Mouse (Mus musculus): ENCODE measurements at regions not wholly inside any gene's neighbourhood (a gene's known extent, or its start where the extent isn't known, plus 50 kb on each side); places are given as distances from the start of the nearest gene placed in this dataset.

DNA sequence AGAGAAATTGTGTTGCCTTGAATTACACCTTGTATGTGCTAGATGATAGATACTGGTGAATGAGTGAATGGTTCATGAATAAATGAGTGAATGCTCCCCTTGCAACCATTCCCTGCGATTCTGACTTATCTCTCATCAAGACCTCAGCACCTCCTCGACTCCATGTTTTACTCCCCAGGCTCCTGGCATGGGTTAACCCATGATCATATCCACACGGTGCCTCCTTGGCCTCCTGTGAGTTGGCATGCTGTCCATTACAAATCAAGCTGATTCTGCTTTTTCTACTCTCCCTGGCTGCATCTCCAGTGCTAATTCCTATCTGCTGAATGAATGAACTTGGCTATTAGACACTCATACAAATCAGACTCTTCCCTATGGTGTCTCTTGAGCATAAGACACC is 279.5 kb downstream of the Sorl1 start:
- DNase-seq (ENCODE audit: low spot score in 2 of 2), result no peak
- intact Hi-C loops (cut with DNase I), result no loop called here

- intact Hi-C loops (cut with DNase I), result no loop called here
- no peak for DNase-seq (ENCODE audit: low spot score in 2 of 2)
Observed at GRCm38 (mm10) chr9:41834487-41835404, 289.4 kb downstream of the Sorl1 start.

GRCm38 (mm10) chr9:41833408-41833807 is 290.7 kb downstream of the Sorl1 start:
- DNase-seq (ENCODE audit: low spot score in 2 of 2), result no peak
- intact Hi-C loops (cut with DNase I), result no loop called here

DNA sequence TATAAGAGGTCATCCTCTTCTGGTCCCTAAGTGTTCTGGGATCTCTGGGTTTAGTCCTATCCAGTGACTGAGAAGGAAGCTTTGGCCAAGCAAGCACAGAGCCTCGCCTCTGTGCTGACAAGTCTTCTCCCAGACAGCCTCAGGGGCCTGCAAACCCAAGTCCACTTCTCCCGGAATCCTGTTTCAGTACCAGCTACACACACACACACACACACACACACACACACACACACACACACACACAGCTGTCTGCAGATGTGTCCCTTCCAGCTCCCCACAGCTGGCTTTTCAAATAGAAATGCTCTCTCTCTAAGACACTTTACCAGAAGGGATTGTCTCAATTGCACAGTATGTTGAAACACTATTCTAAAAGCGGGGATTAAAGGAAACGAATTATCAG is 296.7 kb downstream of the Sorl1 start:
- intact Hi-C loops (cut with DNase I), result no loop called here

GRCm38 (mm10) chr9:41821401-41821800 is 302.7 kb downstream of the Sorl1 start:
- intact Hi-C loops (cut with DNase I), result no loop called here

More for the DNA sequence above, 296.7 kb downstream of the Sorl1 start:
- DNase-seq (ENCODE audit: low spot score in 2 of 2), result no peak

DNA sequence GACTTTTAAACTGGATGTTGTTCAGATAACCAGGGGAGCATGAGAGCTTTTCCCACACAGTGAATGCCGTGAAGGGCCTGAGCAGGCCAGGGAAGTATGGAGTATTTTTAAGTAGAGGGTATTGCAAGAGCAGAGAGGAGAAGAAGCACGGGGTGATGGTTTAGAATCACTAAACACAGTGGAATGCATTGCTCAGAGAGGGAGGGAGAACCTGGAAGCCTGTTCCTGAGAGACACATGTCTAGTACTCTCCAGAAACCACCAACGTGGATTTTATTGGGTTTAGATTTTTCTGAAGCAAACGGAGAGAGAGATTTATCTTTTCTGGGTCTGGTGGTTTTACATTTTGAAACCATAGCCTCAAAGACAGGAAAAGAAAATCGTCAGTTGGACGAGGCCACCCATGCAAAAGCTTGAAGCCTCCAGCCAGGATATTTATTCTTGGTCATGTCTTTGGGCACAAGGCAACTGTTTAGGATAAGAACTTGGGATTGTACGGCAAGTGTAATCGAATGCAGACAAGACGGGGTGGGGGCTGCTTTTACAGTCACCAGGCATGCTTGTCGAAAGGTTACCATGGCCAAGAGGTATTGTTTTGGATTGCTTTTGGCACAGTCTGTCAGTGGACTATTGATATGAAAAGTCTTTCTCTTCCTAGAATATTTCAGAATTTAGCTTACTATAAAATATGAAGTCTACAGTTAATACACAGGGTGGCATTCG is 306.2 kb downstream of the Sorl1 start:
- intact Hi-C loops (cut with DNase I), result no loop called here
- DNase-seq (ENCODE audit: low spot score in 2 of 2), result no peak

More at GRCm38 (mm10) chr9:41821401-41821800, 302.7 kb downstream of the Sorl1 start:
- DNase-seq (ENCODE audit: low spot score in 2 of 2), result no peak

GRCm38 (mm10) chr9:41815921-41816320 is 308.2 kb downstream of the Sorl1 start:
- intact Hi-C loops (cut with DNase I), result no loop called here
- no peak for DNase-seq (ENCODE audit: low spot score in 2 of 2)

DNA sequence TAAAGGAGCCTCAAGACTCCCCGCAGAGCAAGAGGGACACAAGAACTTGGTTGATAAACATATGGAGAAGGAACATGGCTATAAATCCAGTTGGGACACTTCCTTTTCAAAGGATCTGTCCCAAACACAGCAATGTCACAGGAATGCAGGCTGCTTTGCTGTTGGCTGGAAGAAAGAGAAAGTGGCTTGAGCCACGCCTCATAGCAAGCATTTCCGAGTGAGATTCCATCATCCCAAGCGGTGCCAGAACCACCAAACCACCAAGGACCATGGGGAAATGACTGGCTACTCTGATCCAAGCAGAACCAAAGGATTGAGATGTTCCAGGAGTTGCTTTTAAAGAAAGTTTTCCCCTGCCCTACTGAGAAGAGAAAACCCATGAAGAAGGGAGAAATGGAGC is 314.8 kb downstream of the Sorl1 start:
- intact Hi-C loops (cut with DNase I), result no loop called here
- no peak for DNase-seq (ENCODE audit: low spot score in 2 of 2)

GRCm38 (mm10) chr9:41808791-41809190 is 315.3 kb downstream of the Sorl1 start:
- no peak for DNase-seq (ENCODE audit: low spot score in 2 of 2)
- intact Hi-C loops (cut with DNase I), result no loop called here

- intact Hi-C loops (cut with DNase I), result no loop called here
- no peak for DNase-seq (ENCODE audit: low spot score in 2 of 2)
Observed at GRCm38 (mm10) chr9:41806289-41806621, 317.8 kb downstream of the Sorl1 start.

DNA sequence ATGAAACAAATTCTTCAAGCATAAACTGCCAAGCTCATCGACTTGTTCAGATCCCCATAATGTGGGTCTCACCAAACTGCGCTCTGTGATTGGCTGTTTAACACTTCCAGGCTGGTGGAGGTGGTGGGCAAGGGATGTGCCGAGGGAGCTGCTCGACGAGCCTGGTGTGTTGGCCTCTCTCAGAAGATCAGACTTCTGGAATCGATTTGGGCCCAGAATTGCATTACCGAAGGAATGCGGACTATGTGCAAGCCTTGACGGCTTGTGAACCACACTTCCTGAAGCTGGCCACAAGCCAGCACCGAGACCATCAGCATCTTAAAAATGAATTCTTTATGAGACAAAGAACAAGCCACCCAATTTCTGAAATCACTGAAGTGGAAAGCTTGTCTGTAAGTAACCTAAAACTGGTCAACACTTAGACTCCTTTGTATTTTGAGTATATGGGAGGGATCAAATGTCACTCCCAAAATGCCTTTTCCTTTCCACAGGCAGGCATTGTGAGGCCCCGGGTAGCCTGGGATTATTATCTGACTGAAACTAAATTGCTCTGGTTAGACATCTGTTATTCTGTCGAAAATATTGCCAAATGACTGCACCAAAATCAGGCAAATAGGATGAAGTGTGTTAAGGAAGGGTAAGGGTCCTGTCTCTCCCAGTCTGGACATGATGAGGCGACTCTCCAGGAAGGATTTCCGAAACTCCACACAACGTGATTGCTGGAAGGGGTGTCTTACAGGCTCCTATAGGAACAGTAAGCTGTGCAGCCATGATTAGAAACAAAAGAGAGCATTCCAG is 318.4 kb downstream of the Sorl1 start:
- intact Hi-C loops (cut with DNase I), result no loop called here
- no peak for DNase-seq (ENCODE audit: low spot score in 2 of 2)

DNA sequence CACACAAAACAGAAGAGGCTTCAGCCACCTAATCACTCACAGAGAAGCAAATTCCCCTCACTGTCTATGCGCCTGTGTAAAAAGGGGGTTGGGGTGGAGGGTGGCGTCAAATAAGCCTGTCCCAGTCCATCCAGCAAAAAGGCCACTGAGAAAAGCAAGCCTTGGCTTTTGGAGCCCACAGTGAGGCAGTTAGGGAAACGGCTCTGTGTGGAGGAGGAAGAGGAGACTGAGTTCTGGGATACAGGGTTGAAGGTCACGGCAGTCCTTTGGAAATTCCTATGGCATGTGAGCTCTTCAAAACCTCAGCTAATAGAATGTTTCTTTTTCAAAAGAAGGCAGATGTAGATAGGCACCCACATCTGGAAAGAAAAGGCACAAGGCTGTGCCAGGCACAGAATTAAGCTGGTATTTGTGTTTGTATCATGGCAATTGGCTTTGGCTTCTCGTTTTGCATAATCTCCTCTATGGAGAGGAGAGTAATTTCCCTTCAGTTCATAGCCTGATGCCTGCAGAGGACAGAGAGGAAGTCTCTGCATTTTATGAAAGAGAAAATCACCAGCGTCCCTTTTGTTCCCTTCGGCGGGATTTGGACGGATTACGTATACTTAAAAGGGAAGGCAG is 319.3 kb downstream of the Sorl1 start:
- DNase-seq (ENCODE audit: low spot score in 2 of 2), result no peak
- intact Hi-C loops (cut with DNase I), result no loop called here

- peak; percentile 30 to 66 for DNase-seq (ENCODE audit: low spot score in 2 of 2)
- intact Hi-C loops (cut with DNase I), result no loop called here
Observed at GRCm38 (mm10) chr9:41803680-41804460, 320.2 kb downstream of the Sorl1 start.

DNA sequence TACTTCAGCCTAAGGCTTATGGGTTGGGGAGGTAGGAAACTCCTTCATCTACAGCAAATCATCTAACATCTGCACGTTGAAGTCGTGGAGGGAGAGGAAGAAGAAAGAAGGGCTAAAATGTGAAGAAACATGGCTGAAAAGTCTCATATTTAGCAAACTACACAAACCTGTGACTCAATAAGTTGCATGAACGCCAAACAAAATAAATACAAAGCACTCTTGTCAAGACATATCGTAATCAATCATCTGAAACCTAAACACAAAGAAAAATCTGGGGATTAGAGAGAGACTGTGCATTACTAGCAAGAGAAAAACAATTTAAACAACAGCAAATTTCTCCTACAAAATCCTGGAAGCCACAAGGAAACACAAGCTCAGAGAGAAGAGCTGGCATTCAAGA is 322.7 kb downstream of the Sorl1 start:
- DNase-seq (ENCODE audit: low spot score in 2 of 2), result no peak
- intact Hi-C loops (cut with DNase I), result no loop called here

GRCm38 (mm10) chr9:41792830-41793213 is 331.3 kb downstream of the Sorl1 start:
- no peak for DNase-seq (ENCODE audit: low spot score in 2 of 2)
- intact Hi-C loops (cut with DNase I), result no loop called here

DNA sequence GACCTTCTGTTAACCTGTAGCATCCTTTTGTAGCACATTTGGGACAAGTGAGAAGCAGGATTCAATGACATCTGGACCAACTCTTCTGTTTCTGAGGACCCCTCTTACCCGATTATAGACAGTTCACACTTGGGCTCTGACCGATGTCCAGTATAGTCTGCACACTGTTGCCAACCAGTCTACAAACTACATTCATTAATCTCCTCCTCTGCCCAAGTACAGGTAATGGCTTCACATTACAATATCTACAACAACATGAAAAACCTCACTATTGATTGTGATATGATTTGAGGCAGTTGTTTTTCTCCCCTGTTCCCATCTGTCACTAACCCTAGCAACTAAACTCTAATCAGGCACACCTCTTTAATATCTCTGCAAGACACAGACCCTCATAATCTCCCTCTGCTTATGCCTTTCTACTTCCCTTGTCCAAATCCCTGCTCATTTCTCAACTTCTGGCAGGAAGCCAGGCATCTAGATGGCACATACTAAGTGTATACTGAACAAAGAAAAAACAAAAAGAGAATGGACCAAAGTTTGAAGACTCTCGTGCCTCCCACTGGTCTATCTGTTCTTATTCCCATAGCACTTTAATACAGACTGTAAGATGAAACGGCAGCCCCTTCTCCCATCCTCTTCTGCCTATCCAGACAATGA is 331.8 kb downstream of the Sorl1 start:
- no peak for DNase-seq (ENCODE audit: low spot score in 2 of 2)
- intact Hi-C loops (cut with DNase I), result no loop called here

DNA sequence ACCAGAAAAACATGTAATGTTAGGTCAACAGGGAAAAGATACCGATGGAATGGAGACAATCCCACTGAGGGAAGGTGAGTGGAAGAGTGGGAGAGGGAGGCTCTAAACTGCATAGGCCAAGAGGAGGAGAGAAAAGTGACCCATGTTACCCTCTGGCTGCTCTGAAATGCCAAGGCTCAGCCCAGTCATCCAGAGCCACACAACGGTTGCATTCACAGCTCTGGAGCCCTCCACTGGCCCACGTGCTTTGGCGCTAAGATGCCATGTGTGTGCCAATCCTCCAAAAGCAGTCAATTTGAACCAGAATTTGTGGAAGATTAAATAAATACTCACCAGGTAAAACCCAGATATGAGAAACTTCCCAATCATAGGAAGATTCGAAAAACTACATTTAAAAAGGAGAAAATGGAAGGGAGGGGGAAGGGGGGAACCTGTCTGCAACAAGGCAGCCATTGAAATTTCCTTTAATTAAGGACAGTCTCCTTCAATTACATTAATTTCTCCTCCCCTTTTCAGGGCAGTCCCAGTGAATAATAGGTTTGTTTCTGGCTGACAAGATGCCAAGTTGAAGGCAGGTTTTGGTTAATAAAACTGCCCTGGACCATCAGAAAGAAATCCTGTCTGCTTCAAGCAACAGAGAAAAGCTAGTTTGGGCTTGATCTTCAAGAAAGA is 332.5 kb downstream of the Sorl1 start:
- intact Hi-C loops (cut with DNase I), result no loop called here
- DNase-seq (ENCODE audit: low spot score in 2 of 2), result peak; percentile 23 to 35

DNA sequence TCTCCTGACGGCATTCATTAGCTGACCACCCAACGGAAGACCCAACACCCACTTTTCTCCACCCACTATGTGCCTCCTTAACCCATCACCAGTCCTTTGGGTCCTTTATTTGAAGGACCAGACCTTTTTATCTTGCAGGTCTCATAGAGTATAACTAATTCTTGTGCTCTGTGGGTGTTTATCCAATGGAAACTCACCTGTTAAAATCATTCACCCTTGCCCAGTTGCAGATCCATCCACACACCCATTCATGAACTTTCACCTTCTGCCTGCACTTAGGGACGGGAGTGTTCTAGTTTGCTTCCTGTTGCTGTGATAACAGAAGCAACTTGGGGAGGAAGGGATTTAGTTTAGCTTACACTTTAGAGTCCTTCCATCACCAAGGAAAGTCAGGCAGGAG is 339.0 kb downstream of the Sorl1 start:
- intact Hi-C loops (cut with DNase I), result no loop called here

More for the DNA sequence above, 339.0 kb downstream of the Sorl1 start:
- no peak for DNase-seq (ENCODE audit: low spot score in 2 of 2)

Data from left cerebral cortex, postnatal 25 days (tissue).